Mouse (Mus musculus) kidney, adult 9 months (tissue): ENCODE data around the gene Mab21l2.
A peak's percentile ranks its signal among the peaks of the same experiment; 100 is the strongest.

ENCODE experiments used
- DNase-seq: peaks from one replicate; pipeline ENCODE4 v3.0.0; 2022

Gene Mab21l2

GRCm38 (mm10) chr3:86538645-86539554 lies 9.5 kb downstream of the Mab21l2 start:
- no peak for DNase-seq

- DNase-seq: no peak
Observed at GRCm38 (mm10) chr3:86536751-86537150, 11.7 kb downstream of the Mab21l2 start.

GRCm38 (mm10) chr3:86531531-86532269 lies 16.7 kb downstream of the Mab21l2 start:
- DNase-seq: no peak

- no peak for DNase-seq
Observed at GRCm38 (mm10) chr3:86522880-86523505, 25.4 kb downstream of the Mab21l2 start.

GRCm38 (mm10) chr3:86518506-86519109 lies 29.8 kb downstream of the Mab21l2 start:
- DNase-seq: no peak

- DNase-seq: peak; percentile 50
Observed at GRCm38 (mm10) chr3:86500586-86500985, 47.8 kb downstream of the Mab21l2 start.
